10 mouse cellular contexts compared by ENCODE assay signal in genomic region chr1:38199669-38200635, GRCm38 (mm10).
DNase-seq lines count a peak whose midpoint lies in the region; ATAC-seq lines count a peak whose summit lies in the region.
"Had no signal": no experiment of that assay in that cellular context is flagged by ENCODE, and none has a peak within 500 bp of the region (broad histone marks: within the 10 kb centered on the region; RNA-seq: fewer than 3 reads in every experiment).

No protein-coding gene starts in this region.

- H3K27ac ChIP-seq in kidney, embryonic 15.5 days = 0 out of 2 replicates have a peak overlapping the region, but pooled peaks have one; percentile 15
- peak overlapping the region; percentile 30; the same call in 1 of the 2 replicates for H3K27ac ChIP-seq in embryonic facial prominence, embryonic 13.5 days
- H3K27ac ChIP-seq in midbrain, embryonic 12.5 days (replicated peaks) = peak overlapping the region; percentile 73
- H3K27ac ChIP-seq: embryonic facial prominence, embryonic 12.5 days; limb, embryonic 12.5 days had no signal

- no peaks in the 10 kb centered on the region for H3K9me3 ChIP-seq in kidney, embryonic 15.5 days (replicated peaks)
- no peaks in the 10 kb centered on the region for H3K9me3 ChIP-seq in embryonic facial prominence, embryonic 13.5 days
- no peaks in the 10 kb centered on the region for H3K9me3 ChIP-seq in midbrain, embryonic 12.5 days
- H3K9me3 ChIP-seq: embryonic facial prominence, embryonic 12.5 days; limb, embryonic 12.5 days had no signal

- ATAC-seq in kidney, embryonic 15.5 days (replicated peaks; ENCODE audit: low FRiP score) = no peak
- no peak for ATAC-seq in embryonic facial prominence, embryonic 13.5 days (ENCODE audit: insufficient number of reproducible peaks, insufficient read depth, low FRiP score, low TSS enrichment, low read depth)
- ATAC-seq in midbrain, embryonic 12.5 days (ENCODE audit: low FRiP score, low read depth) = no peak
- ATAC-seq in megakaryocyte-erythroid progenitor cell, adult 5-6 weeks (replicated peaks; ENCODE audit: low FRiP score, low TSS enrichment, poor library complexity, severe bottlenecking) = no peak
- no peak for ATAC-seq in granulocyte monocyte progenitor cell, adult 5-6 weeks (replicated peaks; ENCODE audit: poor library complexity, severe bottlenecking)

- H3K36me3 ChIP-seq in kidney, embryonic 15.5 days = 0 out of 2 replicates have a peak, but pooled peaks cover 9% of the 10 kb centered on the region
- peaks cover 68% of the 10 kb centered on the region for H3K36me3 ChIP-seq in embryonic facial prominence, embryonic 13.5 days
- 0 out of 2 replicates have a peak, but pooled peaks cover 9% of the 10 kb centered on the region for H3K36me3 ChIP-seq in midbrain, embryonic 12.5 days

- no peak for DNase-seq in kidney, adult 18-20 months
- peak; percentile 67 to 71 for DNase-seq in heart, postnatal 10 days
- DNase-seq in urinary bladder, postnatal 25 days (ENCODE audit: low spot score) = no peak

- H3K27me3 ChIP-seq in kidney, embryonic 15.5 days = no peaks in the 10 kb centered on the region
- no peaks in the 10 kb centered on the region for H3K27me3 ChIP-seq in embryonic facial prominence, embryonic 13.5 days
- peaks cover 2% of the 10 kb centered on the region; the same call in 1 of the 2 replicates for H3K27me3 ChIP-seq in midbrain, embryonic 12.5 days
- H3K27me3 ChIP-seq: embryonic facial prominence, embryonic 12.5 days; limb, embryonic 12.5 days had no signal

- no peak overlapping the region for H3K4me3 ChIP-seq in kidney, embryonic 15.5 days (replicated peaks)
- no peak overlapping the region for H3K4me3 ChIP-seq in embryonic facial prominence, embryonic 13.5 days
- H3K4me3 ChIP-seq in midbrain, embryonic 12.5 days = no peak overlapping the region
- H3K4me3 ChIP-seq: embryonic facial prominence, embryonic 12.5 days; limb, embryonic 12.5 days had no signal

- peaks cover 23% of the 10 kb centered on the region for H3K4me1 ChIP-seq in kidney, embryonic 15.5 days
- peaks cover 12% of the 10 kb centered on the region for H3K4me1 ChIP-seq in embryonic facial prominence, embryonic 13.5 days
- peaks cover 44% of the 10 kb centered on the region for H3K4me1 ChIP-seq in midbrain, embryonic 12.5 days
- H3K4me1 ChIP-seq: embryonic facial prominence, embryonic 12.5 days had no signal

- H3K9ac ChIP-seq in kidney, embryonic 15.5 days = no peak overlapping the region
- no peak overlapping the region for H3K9ac ChIP-seq in embryonic facial prominence, embryonic 13.5 days
- no peak overlapping the region for H3K9ac ChIP-seq in midbrain, embryonic 12.5 days (replicated peaks)
- H3K9ac ChIP-seq: embryonic facial prominence, embryonic 12.5 days; limb, embryonic 12.5 days had no signal

- whole genome bisulfite sequencing in kidney, embryonic 15.5 days = 59% methylated on average over 17 of the region's 17 CpGs
- 69% methylated on average over 17 of the region's 17 CpGs for WGBS in embryonic facial prominence, embryonic 13.5 days
- WGBS in midbrain, embryonic 12.5 days = 47% methylated on average over 17 of the region's 17 CpGs

- intact Hi-C loops in heart, postnatal 10 days (cut with DNase I) = loop anchor here (5.0 kb wide), 1 partner anchor 107 kb away; no protein-coding TSS in a partner anchor

- H3K4me2 ChIP-seq in kidney, embryonic 15.5 days = no peak overlapping the region
- H3K4me2 ChIP-seq in embryonic facial prominence, embryonic 13.5 days = no peak overlapping the region
- 0 out of 2 replicates have a peak overlapping the region, but pooled peaks have one; percentile 14 for H3K4me2 ChIP-seq in midbrain, embryonic 12.5 days (replicated peaks)
- H3K4me2 ChIP-seq: embryonic facial prominence, embryonic 12.5 days; limb, embryonic 12.5 days had no signal

Comparison
In these comparisons a context has a peak if more than half of its experiments do, and no peak if none do; other contexts are left out.
1. H3K27ac ChIP-seq: peak in every context shown above with its lines; median percentile 73 in midbrain, embryonic 12.5 days; 30 in embryonic facial prominence, embryonic 13.5 days; 15 in kidney, embryonic 15.5 days.
2. DNase-seq: peak in heart, postnatal 10 days (2 of 2); none in kidney, adult 18-20 months (single experiment) and urinary bladder, postnatal 25 days (single experiment).